Mouse (Mus musculus) megakaryocyte, embryonic 14.5 days (primary cell): ENCODE results near the gene Itgb3bp. TPM values are rescaled to one million over a fixed set of nuclear protein-coding genes. Genes with fewer than 3 reads are reported as not detected.

Source experiments
- H3K27me3 ChIP-seq: replicated peaks from 2 replicates; pipeline ENCODE3; 2012; ENCODE audit warnings: inconsistent platforms
- H3K36me3 ChIP-seq: replicated peaks from 2 replicates; pipeline ENCODE3; 2012; ENCODE audit warnings: low read length, inconsistent platforms, mixed read lengths
- H3K4me1 ChIP-seq: 2 replicates; pipeline ENCODE4 v1.6.1; 2012; ENCODE audit warnings: inconsistent platforms
- H3K4me3 ChIP-seq: replicated peaks from 2 replicates; pipeline ENCODE3; 2012; ENCODE audit warnings: moderate library complexity, mild to moderate bottlenecking, inconsistent platforms
- H3K9me3 ChIP-seq: 2 replicates; pipeline ENCODE4 v1.6.1; 2012; ENCODE audit warnings: inconsistent platforms
- FLI1 ChIP-seq: IDR thresholded peaks from 2 replicates; pipeline ENCODE4 v1.6.1; 2012; ENCODE audit warnings: low read length, inconsistent platforms, mixed read lengths
- GATA1 ChIP-seq: IDR thresholded peaks from 3 replicates; pipeline ENCODE4 v1.6.1; 2012; ENCODE audit warnings: mixed read lengths, low read length, inconsistent platforms, borderline replicate concordance
- polyA plus RNA-seq: library from polyadenylated mRNA; stranded (reverse); fragments of >175 nt; gene quantifications from 2 replicates; pipeline ENCODE4 v1.2.3, GENCODE M21; 2012; ENCODE audit warnings: low replicate concordance; ENCODE audit not compliant: insufficient read depth

Itgb3bp gene
- polyA plus RNA-seq, 1 experiment: 1.1 TPM

DNA sequence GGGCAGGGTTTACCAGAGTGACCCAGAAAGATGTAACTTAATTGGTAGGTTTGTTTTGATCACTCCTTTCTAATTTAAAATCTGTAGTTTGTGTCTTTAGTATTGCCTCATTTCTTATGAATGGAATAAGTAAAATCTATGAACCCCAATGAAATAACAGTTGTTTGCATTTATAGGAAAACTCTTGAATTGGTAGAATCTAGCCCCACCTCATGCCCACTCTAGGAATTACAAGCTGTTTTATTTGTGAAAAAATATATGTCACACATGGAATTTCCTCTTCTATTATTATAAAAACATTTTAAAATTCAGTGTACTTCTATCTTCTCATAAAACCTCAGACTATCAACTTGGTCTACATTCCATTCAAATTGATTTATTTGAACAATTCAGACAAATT is 47.7 kb downstream of the Itgb3bp start:
- H3K9me3 ChIP-seq: no peaks in the 10 kb centered on the region
- peaks cover 3% of the 10 kb centered on the region for H3K36me3 ChIP-seq
- H3K4me1 ChIP-seq: no peaks in the 10 kb centered on the region

DNA sequence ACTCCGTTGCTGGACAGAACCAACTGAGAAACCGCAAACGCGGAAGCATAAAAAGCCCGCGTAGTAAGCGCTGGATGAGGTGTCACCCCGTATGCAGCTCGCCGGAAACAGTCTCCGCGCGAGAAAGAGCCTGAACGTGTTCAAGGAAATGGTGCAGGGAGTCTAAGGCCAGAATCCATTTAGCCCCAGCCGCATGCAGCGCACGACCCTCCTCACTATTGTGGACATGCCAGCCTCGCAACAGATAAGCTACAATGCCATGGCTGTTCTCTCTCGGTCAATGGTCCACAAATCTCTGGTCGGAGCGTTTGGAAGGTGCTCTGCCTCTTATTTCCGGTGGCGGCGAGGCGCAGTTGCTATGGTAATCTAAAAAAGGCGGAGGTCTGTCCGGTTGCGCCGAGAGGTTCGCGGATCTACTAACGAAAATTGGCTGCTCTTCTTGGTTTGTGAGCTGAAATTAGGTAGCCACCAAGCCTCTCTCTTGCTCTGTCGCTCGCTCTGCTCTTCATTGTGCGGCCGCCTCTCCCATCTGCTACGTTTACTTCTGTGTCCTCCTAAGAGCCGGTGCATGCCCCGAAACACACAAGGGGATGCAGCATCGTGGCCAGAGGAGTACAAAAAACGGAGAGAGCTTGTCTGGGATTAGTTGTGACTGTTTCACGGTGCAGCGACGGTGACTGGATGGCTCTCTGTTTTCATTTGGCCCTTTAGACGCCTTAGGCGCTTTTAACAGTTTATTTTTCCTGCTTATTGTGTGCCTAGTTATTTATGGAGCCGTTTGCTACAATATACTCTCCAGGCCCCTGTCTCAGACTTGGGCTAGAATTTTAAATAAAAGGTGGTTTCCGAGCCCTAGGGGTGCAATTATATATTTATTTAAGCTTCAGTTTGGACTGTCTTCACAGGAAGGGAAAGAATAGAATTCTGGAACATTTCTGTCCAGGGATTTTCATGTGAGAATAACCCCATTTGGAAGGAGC is 100.2 kb downstream of the Itgb3bp start, which contains the start of gene Efcab7:
Gene Efcab7, plus strand, starts transcription at position 105 of the 980 bp plus-strand sequence.
- peaks cover 5% of the 10 kb centered on the region for H3K36me3 ChIP-seq
- peak within 1 kb of the TSS; percentile 99 for H3K4me3 ChIP-seq
- no peaks in the 10 kb centered on the region for H3K27me3 ChIP-seq
- peaks cover 6% of the 10 kb centered on the region; the same call in 1 of the 2 replicates for H3K4me1 ChIP-seq
- H3K9me3 ChIP-seq: no peaks in the 10 kb centered on the region
- TF ChIP-seq FLI1: no peak
- no peak for TF ChIP-seq GATA1

More for the DNA sequence above, 47.7 kb downstream of the Itgb3bp start:
- Histone ChIP-seq H3K4me3 (no peak overlapping the region), H3K27me3 (no peaks in the 10 kb centered on the region)
- TF ChIP-seq GATA1: no peak
- TF ChIP-seq FLI1: no peak

DNA sequence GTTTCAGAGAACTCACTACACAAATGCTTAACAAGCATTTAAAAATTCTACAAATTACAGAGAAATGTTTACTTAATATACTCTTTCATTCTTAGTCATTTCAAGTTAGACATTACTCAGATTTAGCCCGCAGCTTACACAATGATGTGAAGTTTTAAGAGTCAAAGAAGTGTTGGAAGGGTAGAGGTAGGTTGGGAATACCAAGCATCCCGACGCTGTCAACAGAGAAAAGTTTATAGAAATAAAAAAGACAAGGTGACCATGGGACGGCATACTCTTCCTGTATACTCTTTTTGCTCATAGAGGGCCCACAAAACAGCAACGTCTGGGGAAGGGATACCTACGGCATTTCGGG is 100.9 kb downstream of the Itgb3bp start:
- peaks cover 6% of the 10 kb centered on the region; the same call in 1 of the 2 replicates for H3K4me1 ChIP-seq
- TF ChIP-seq FLI1 (no peak), GATA1 (no peak)
- peak overlapping the region; percentile 99 for H3K4me3 ChIP-seq
- H3K27me3 ChIP-seq: no peaks in the 10 kb centered on the region
- no peaks in the 10 kb centered on the region for H3K9me3 ChIP-seq
- peaks cover 5% of the 10 kb centered on the region for H3K36me3 ChIP-seq

DNA sequence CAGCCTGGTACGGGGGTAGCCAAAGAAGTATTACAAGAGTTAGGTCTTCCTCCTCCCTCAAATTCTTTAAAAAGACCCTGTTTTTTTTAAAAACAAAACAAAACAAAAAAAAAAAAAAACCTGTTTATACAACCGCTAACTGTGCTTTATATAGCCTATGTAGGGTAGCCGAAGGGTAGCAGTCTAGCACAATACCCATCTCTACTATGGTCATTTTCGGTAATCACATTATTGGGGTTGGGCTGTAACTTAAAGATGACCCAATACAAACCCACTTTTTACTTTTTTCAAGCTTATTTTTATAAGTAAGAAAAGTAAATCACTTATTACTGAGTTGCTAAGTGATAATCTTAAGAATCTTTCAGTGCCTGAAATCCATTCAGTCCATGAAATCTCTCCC is 101.3 kb downstream of the Itgb3bp start:
- TF ChIP-seq FLI1 (no peak), GATA1 (no peak)
- Histone ChIP-seq H3K4me3 (peak overlapping the region; percentile 99), H3K9me3 (no peaks in the 10 kb centered on the region), H3K36me3 (peaks cover 5% of the 10 kb centered on the region), H3K27me3 (no peaks in the 10 kb centered on the region), H3K4me1 (peaks cover 6% of the 10 kb centered on the region; the same call in 1 of the 2 replicates)

DNA sequence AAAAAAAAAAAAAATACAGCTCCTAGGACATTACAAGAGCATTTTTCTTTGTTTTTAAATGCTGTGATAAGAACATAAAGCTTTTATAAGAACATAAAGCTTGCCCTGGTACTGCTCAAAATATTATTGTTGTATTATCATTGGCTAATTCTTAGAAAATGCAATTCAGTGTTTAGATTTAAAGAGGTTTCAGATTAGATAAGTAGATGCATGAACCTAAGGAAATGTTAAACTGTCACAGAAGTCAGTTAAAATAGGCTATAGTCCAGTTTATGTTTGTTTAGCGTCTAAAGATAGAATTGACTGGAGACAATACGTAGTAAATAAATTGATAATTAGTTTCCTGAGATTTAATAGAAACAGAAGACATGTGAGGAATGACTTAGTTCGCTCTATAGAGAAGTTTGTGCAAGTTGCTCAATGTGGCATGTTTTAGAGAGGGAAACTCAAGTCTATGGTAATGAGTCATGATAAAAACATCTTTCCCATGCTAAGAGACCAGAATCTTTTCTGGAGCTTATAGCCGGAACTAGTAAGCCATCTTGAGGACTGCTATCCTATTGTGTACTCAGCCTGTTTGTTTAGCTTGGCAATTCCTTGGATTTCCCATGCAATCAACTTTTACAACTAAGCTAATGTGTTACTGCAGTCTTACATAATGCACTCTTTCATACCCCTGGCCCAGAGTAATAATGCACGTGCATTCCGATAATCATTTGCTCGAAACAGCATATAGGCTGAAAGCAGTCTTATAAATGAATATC is 112.7 kb downstream of the Itgb3bp start:
- TF ChIP-seq GATA1: no peak
- TF ChIP-seq FLI1: no peak

DNA sequence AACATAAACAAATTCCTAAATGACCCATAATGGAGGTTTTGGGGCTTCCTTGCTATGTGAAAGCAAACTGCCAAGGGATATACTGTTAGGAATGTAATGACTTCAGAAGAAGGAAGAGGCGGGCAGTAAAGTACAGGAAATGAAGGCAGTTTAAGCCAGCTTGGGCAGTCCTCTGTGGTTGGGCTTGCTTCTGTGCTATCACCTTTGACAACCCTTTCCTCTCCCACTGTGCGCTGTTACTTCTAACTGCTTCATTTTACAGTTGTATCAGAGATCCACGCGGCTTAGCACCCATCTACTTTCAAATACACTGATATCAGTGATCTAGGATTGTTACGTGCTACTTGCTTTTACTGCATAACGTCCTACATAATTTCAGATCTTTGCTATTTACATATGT is 137.2 kb downstream of the Itgb3bp start:
- Histone ChIP-seq H3K36me3 (peaks cover 2% of the 10 kb centered on the region), H3K27me3 (no peaks in the 10 kb centered on the region), H3K4me3 (peak overlapping the region; percentile 74), H3K9me3 (0 out of 2 replicates have a peak, but pooled peaks cover 2% of the 10 kb centered on the region), H3K4me1 (peaks cover 5% of the 10 kb centered on the region)
- TF ChIP-seq GATA1 (no peak), FLI1 (no peak)

More for the DNA sequence above, 112.7 kb downstream of the Itgb3bp start:
- H3K4me3 ChIP-seq: no peak overlapping the region
- no peaks in the 10 kb centered on the region for H3K27me3 ChIP-seq
- H3K4me1 ChIP-seq: no peaks in the 10 kb centered on the region
- H3K36me3 ChIP-seq: no peaks in the 10 kb centered on the region
- H3K9me3 ChIP-seq: 0 out of 2 replicates have a peak, but pooled peaks cover 3% of the 10 kb centered on the region

DNA sequence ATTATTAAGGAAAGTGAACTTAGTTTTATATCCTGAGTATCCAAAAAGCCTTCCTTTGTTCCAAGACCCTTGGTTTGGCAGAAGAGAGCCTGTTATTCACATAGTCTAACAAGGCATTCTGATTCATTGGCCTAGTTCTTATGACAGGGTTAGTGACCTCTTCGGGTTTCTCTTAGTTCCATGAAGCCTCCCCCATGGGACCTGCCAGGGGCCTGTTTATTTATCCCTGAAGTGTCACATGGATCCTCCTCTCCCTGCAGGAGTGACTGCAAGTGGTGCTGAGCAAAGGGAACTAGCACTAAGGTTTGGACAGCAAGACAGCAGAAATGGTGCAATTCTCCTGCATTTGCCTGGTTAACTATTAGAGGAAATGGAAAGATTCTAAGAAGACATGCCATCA is 156.6 kb downstream of the Itgb3bp start:
- TF ChIP-seq FLI1 (no peak), GATA1 (no peak)
- no peaks in the 10 kb centered on the region for H3K27me3 ChIP-seq
- no peaks in the 10 kb centered on the region for H3K9me3 ChIP-seq
- H3K4me3 ChIP-seq: no peak overlapping the region
- H3K4me1 ChIP-seq: peaks cover 9% of the 10 kb centered on the region
- no peaks in the 10 kb centered on the region for H3K36me3 ChIP-seq

DNA sequence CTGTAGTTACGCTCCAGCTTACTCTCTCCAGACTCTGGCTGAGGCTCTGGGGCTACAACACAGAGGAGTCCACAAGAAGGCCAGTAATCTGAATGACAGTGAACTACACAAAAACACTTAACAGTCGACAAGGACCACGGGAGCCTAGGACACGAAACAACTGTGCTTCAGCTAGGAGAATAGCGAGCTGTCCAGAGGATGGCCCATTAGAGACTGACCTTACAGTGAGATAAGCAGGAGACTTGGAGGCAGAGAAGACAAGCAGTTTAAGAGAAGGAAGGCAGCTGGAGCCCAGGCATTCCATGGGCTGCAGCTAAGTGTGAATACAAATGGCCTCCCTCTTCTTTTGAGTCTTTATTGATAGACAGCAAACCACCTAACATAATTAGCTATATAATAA is 159.1 kb downstream of the Itgb3bp start:
- Histone ChIP-seq H3K4me3 (no peak overlapping the region), H3K36me3 (no peaks in the 10 kb centered on the region), H3K9me3 (no peaks in the 10 kb centered on the region), H3K27me3 (no peaks in the 10 kb centered on the region), H3K4me1 (peaks cover 9% of the 10 kb centered on the region)
- TF ChIP-seq FLI1 (no peak), GATA1 (no peak)

DNA sequence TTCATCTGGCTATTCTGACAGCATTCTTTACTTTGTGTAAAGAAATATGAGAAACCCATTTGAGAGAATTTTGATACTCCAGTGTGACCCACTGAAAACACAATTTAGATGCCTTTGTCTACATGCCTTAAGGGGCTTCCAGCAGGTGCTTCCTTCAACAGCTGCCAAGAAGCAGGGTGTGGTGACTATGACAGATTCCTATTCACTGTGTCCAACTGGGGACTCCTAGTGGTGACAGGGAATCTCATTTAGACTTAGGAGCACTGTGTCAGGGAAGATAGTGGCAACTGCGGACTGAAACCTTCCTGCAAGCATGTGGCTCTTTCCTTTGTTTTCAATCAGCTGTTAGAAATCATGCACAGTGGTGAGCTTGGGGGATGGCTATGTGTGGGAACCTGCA is 162.9 kb downstream of the Itgb3bp start:
- TF ChIP-seq GATA1 (no peak), FLI1 (no peak)
- no peaks in the 10 kb centered on the region for H3K9me3 ChIP-seq
- peaks cover 9% of the 10 kb centered on the region for H3K4me1 ChIP-seq
- no peaks in the 10 kb centered on the region for H3K27me3 ChIP-seq
- no peak overlapping the region for H3K4me3 ChIP-seq
- no peaks in the 10 kb centered on the region for H3K36me3 ChIP-seq

DNA sequence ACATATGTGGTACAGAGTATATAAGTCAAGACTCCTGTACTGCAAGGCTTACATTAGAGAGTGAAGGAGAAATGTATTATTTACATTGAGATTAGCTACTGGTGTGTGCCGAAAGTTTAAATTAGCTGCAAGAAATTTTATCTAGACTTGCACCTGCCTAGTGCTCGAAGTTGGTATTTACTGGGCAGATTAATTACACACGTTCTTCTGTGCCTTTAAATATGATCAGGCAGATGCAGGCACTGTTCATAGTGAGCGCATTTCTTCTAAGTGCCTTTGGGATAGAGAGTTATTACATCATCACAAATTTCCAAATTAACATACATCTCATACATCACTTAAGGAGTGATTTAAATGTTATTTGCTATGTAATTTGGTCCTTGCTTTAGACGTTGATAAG is 163.3 kb downstream of the Itgb3bp start:
- no peak for TF ChIP-seq GATA1
- no peak for TF ChIP-seq FLI1
- Histone ChIP-seq H3K4me3 (no peak overlapping the region), H3K9me3 (no peaks in the 10 kb centered on the region), H3K27me3 (no peaks in the 10 kb centered on the region), H3K4me1 (peaks cover 9% of the 10 kb centered on the region), H3K36me3 (peaks cover under 1% of the 10 kb centered on the region)
